Mouse (Mus musculus) myocyte (in vitro differentiated cells): ENCODE results near the gene Dennd2c. TPM values are rescaled to one million over a fixed set of nuclear protein-coding genes. Genes with fewer than 3 reads are reported as not detected.

Source experiments
- H3K27me3 ChIP-seq: one replicate; pipeline ENCODE4 v1.6.1; 2011; ENCODE audit not compliant: control insufficient read depth, insufficient read depth, insufficient read length
- H3K36me3 ChIP-seq: one replicate; pipeline ENCODE4 v1.6.1; 2011; ENCODE audit not compliant: control insufficient read depth, insufficient read depth
- H3K4me2 ChIP-seq: one replicate; pipeline ENCODE4 v1.6.1; 2011; ENCODE audit warnings: low read depth, control low read depth
- H3K4me3 ChIP-seq: one replicate; pipeline ENCODE4 v1.5.1; 2011; ENCODE audit warnings: mild to moderate bottlenecking, control low read depth, moderate library complexity
- H3K79me2 ChIP-seq: one replicate; pipeline ENCODE4 v1.6.1; 2011; ENCODE audit not compliant: control insufficient read depth, insufficient read depth
- H3ac ChIP-seq: one replicate; pipeline ENCODE4 v1.6.1; 2011; ENCODE audit not compliant: control insufficient read depth, insufficient read length
- CEBPB ChIP-seq: IDR thresholded peaks from 2 replicates; pipeline ENCODE4 v1.6.1; 2011; ENCODE audit warnings: mild to moderate bottlenecking, moderate library complexity; ENCODE audit not compliant: poor library complexity, insufficient read depth, severe bottlenecking
- E2F4 ChIP-seq: IDR thresholded peaks from one replicate; pipeline ENCODE4 v1.6.1; 2011; ENCODE audit warnings: mild to moderate bottlenecking, control low read depth, moderate library complexity; ENCODE audit not compliant: insufficient read depth
- MAX ChIP-seq: IDR thresholded peaks from one replicate; pipeline ENCODE4 v1.6.1; 2011; ENCODE audit warnings: low read depth, mild to moderate bottlenecking, control low read depth
- MYOD1 ChIP-seq, 3 experiments: IDR thresholded peaks; one replicate each; pipeline ENCODE4 v1.6.1; 2011; ENCODE audit warnings: control low read depth in 2 of 3, low read depth in 2 of 3, mild to moderate bottlenecking in 2 of 3, moderate library complexity in 1 of 3; ENCODE audit not compliant: insufficient read length in 2 of 3, control insufficient read depth in 1 of 3
- MYOG ChIP-seq, 3 experiments: IDR thresholded peaks; one replicate each; pipeline ENCODE4 v1.6.1; 2011; ENCODE audit warnings: control low read depth in 2 of 3, low read depth in 2 of 3, mild to moderate bottlenecking in 2 of 3; ENCODE audit not compliant: insufficient read length in 2 of 3, control insufficient read depth in 1 of 3, insufficient read depth in 1 of 3
- POLR2A ChIP-seq: IDR thresholded peaks from one replicate; pipeline ENCODE4 v1.6.1; 2011; ENCODE audit warnings: low read depth, mild to moderate bottlenecking, control low read depth, moderate library complexity; ENCODE audit not compliant: insufficient read length
- POLR2AphosphoS2 ChIP-seq: IDR thresholded peaks from one replicate; pipeline ENCODE4 v1.6.1; 2011; ENCODE audit warnings: low read depth, control low read depth; ENCODE audit not compliant: insufficient read length
- REST ChIP-seq: IDR thresholded peaks from one replicate; pipeline ENCODE4 v1.6.1; 2011; ENCODE audit warnings: mild to moderate bottlenecking, control low read depth, moderate library complexity; ENCODE audit not compliant: insufficient read depth, insufficient read length
- SRF ChIP-seq: IDR thresholded peaks from one replicate; pipeline ENCODE4 v1.6.1; 2011; ENCODE audit warnings: low read depth; ENCODE audit not compliant: control insufficient read depth, insufficient read length
- TCF12 ChIP-seq: IDR thresholded peaks from one replicate; pipeline ENCODE4 v1.6.1; 2011; ENCODE audit warnings: mild to moderate bottlenecking, control low read depth; ENCODE audit not compliant: poor library complexity, insufficient read depth, severe bottlenecking
- TCF3 ChIP-seq: IDR thresholded peaks from one replicate; pipeline ENCODE4 v1.6.1; 2011; ENCODE audit warnings: low read depth, control low read depth; ENCODE audit not compliant: insufficient read length
- USF1 ChIP-seq: IDR thresholded peaks from one replicate; pipeline ENCODE4 v1.6.1; 2011; ENCODE audit warnings: low read depth, mild to moderate bottlenecking, control low read depth, moderate library complexity
- polyA plus RNA-seq: library from polyadenylated mRNA; unstranded; fragments of >200 nt; fragmentation: generic; extraction: Trizol; gene quantifications from one replicate; pipeline ENCODE4 v1.2.1, GENCODE M21; 2012; ENCODE audit warnings: missing spikeins

The Dennd2c gene
- polyA plus RNA-seq, 1 experiment = 2.4 TPM

DNA sequence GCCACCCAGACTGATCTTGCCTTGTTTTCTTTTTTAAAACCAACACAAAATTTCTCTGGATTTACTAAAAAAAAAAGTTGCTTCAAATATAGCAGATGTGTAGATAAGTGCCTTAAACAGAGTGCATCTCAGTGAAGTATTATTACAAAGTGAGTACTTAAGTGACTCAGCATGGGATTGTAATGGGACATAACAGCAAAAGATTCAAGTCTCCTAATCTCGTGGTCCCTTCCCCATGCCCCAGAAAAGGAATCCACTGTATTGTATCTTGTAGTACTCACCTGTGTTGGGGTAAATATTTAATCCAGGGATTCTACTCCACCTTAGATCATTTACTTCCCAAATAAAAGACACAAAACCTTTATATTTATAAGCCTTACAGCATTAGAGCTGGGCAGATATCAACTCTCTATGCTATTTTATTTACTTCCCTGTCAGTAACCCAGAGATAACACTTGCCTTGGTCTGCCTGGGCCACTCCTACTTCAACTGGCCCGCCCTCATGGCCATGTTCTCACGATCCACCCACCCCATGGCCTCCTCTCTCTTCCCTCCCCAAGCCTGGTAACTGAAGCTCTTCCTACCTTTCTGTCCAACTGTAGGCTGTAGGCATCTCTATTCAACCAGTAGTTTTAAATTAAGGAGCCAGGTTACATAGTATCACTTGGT is 57.0 kb downstream of the Dennd2c start:
- Histone ChIP-seq H3K4me2 (no peak overlapping the region), H3K4me3 (no peak overlapping the region), H3K79me2 (no peaks in the 10 kb centered on the region), H3K36me3 (no peaks in the 10 kb centered on the region), H3K27me3 (no peaks in the 10 kb centered on the region), H3ac (no peak overlapping the region)
- no peak for TF ChIP-seq E2F4

DNA sequence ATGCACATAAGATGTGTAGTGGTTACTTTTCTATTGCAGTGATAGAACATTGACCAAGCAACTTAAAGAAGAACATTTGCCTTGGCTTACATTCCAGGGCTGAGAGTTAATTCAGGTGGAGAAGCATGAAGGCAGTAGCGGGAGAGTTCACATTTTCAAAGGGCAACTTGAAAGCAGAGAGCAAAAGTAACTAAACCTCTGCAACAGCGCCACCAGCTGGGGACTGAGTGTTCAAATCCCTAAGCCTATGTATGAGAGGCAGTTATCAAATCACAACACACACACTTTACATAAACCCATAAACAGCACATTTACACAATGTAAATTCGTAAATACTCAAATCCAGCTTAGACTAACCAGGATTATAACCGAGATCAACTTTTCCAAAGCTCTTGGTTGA is 67.4 kb downstream of the Dennd2c start:
- Histone ChIP-seq H3K79me2 (peaks cover 31% of the 10 kb centered on the region), H3K4me2 (no peak overlapping the region), H3K36me3 (peaks cover 5% of the 10 kb centered on the region), H3ac (no peak overlapping the region), H3K27me3 (no peaks in the 10 kb centered on the region), H3K4me3 (no peak overlapping the region)
- no peak for TF ChIP-seq TCF12
- TF ChIP-seq POLR2AphosphoS2 = no peak
- no peak for TF ChIP-seq SRF
- no peak for TF ChIP-seq CEBPB
- TF ChIP-seq USF1 = no peak
- no peak for TF ChIP-seq MAX
- TF ChIP-seq E2F4 = no peak
- TF ChIP-seq MYOG (IDR thresholded peaks at IDR 0.05; ENCODE audit: control insufficient read depth in 1 of 3, insufficient read depth in 1 of 3, insufficient read length in 2 of 3, low read depth in 2 of 3) = no peak
- TF ChIP-seq POLR2A = no peak
- no peak for TF ChIP-seq TCF3
- no peak for TF ChIP-seq REST
- TF ChIP-seq MYOD1 (IDR thresholded peaks at IDR 0.05; ENCODE audit: control insufficient read depth in 1 of 3, insufficient read length in 2 of 3, low read depth in 2 of 3) = no peak

DNA sequence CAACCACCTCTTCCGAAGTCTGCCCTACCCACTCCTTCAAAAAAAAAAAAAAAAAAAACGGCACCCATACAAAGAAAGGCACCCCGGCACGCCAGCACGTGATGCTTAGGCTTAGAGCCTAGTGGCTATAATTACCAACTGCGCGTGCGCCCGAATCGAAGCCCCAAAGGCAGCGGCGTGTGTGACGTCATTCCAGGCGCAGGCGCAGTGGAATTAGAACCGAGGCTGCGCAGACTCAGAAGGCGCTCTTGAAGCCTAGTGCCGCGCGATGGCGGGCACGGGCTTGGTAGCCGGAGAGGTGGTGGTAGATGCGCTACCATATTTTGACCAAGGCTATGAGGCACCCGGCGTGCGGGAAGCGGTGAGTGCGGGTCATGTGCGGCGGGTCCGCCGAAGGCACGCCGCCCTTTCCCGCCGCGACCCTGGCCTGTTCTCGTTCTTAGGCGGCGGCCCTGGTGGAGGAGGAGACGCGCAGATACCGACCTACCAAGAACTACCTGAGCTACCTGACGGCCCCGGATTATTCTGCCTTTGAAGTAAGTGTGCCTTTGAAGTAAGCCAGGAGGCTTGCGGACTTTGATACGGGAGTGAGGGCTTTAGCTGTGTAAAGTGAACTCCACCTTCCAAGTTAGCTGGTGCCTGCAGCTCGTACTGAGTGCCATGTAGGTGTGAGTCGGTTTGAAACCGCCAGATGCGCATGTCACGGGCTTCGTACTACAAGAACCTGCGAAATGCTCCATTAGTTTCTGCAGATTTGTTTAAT is 69.3 kb downstream of the Dennd2c start, which contains the start of gene Bcas2:
Gene Bcas2, plus strand, starts transcription at position 151 of the 763 bp plus-strand sequence.
- Histone ChIP-seq H3K4me2 (peak within 1 kb of the TSS; percentile 90), H3K36me3 (peaks cover 23% of the 10 kb centered on the region), H3ac (peak within 1 kb of the TSS; percentile 43), H3K27me3 (no peaks in the 10 kb centered on the region), H3K79me2 (peaks cover 31% of the 10 kb centered on the region), H3K4me3 (peak within 1 kb of the TSS; percentile 57)
- TF ChIP-seq POLR2AphosphoS2 (peak; percentile 94), SRF (peak; percentile 47), MAX (no peak), USF1 (peak; percentile 96), REST (no peak), POLR2A (peak; percentile 94), E2F4 (no peak)

DNA sequence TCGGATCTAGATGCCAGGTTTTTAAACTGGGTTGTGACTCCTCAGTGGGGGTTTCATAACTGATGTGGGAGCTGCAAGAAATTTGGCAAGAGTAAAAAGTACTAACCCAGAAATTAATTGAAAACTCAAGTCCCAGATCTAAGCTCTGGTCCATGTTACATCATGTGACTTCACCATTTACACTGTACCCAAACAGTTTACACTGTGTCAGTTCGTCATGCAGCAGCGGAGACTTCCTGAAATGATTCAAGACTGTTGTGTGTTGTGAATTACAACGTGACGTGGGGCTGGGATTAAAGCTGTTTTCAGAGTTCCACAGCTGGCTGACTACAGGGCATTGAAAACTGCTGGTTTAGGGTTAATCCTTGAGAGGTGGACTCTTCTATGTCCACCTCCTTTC is 70.2 kb downstream of the Dennd2c start:
- peak overlapping the region; percentile 90 for H3K4me2 ChIP-seq
- peak overlapping the region; percentile 57 for H3K4me3 ChIP-seq
- no peaks in the 10 kb centered on the region for H3K27me3 ChIP-seq
- peak overlapping the region; percentile 43 for H3ac ChIP-seq
- peak; percentile 1 for TF ChIP-seq USF1
- TF ChIP-seq SRF = no peak
- H3K79me2 ChIP-seq = peaks cover 31% of the 10 kb centered on the region
- H3K36me3 ChIP-seq = peaks cover 31% of the 10 kb centered on the region

DNA sequence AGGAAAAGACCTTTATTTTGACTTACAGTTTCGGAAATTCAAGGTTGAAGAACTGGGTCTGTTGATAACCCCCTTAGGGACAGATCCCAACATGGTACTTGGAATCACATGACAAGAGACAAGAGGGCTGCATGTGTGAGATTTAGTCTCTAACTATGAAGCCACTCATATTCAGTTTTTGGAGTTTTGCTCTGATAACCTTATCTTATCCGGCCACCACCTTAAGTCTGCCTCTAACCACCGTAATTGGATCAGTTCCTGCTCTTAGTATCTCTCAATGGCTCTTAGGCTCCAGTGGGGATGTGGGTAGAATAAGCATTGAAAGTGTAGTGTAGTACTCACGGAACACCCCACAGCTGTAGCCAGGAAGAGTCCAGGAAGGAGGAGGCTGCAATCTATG is 74.3 kb downstream of the Dennd2c start:
- Histone ChIP-seq H3K36me3 (peaks cover 46% of the 10 kb centered on the region), H3K4me3 (no peak overlapping the region), H3K27me3 (no peaks in the 10 kb centered on the region), H3ac (no peak overlapping the region), H3K79me2 (peaks cover 30% of the 10 kb centered on the region), H3K4me2 (no peak overlapping the region)
- no peak for TF ChIP-seq POLR2A
- TF ChIP-seq E2F4 = no peak
- TF ChIP-seq MYOD1 (IDR thresholded peaks at IDR 0.05; ENCODE audit: control insufficient read depth in 1 of 3, insufficient read length in 2 of 3, low read depth in 2 of 3) = no peak
- no peak for TF ChIP-seq REST
- TF ChIP-seq POLR2AphosphoS2 = no peak
- no peak for TF ChIP-seq SRF
- TF ChIP-seq TCF12 = no peak
- no peak for TF ChIP-seq TCF3
- no peak for TF ChIP-seq USF1
- TF ChIP-seq MAX = no peak
- no peak for TF ChIP-seq CEBPB
- no peak for TF ChIP-seq MYOG (IDR thresholded peaks at IDR 0.05; ENCODE audit: control insufficient read depth in 1 of 3, insufficient read depth in 1 of 3, insufficient read length in 2 of 3, low read depth in 2 of 3)
